Mouse (Mus musculus): ENCODE measurements at regions not wholly inside any gene's neighbourhood (a gene's known extent, or its start where the extent isn't known, plus 50 kb on each side); places are given as distances from the start of the nearest gene placed in this dataset.
A peak's percentile ranks its signal among the peaks of the same experiment; 100 is the strongest.

GRCm38 (mm10) chrX:47726285-47726684, 166.5 kb downstream of the Smarca1 start:
- no peak for DNase-seq

- peak; percentile 30 for DNase-seq
These were observed 189.7 kb downstream of the Smarca1 start for GRCm38 (mm10) chrX:47703080-47703479.

GRCm38 (mm10) chrX:47668778-47669177, 224.0 kb downstream of the Smarca1 start:
- DNase-seq: no peak

GRCm38 (mm10) chrX:47646523-47646922, 246.3 kb downstream of the Smarca1 start:
- no peak for DNase-seq

GRCm38 (mm10) chrX:47641191-47641590, 251.6 kb downstream of the Smarca1 start:
- no peak for DNase-seq

GRCm38 (mm10) chrX:47638831-47639316, 253.9 kb downstream of the Smarca1 start:
- DNase-seq: peak; percentile 6

GRCm38 (mm10) chrX:47622881-47623613, 269.7 kb downstream of the Smarca1 start:
- DNase-seq: no peak

- no peak for DNase-seq
These were observed 280.4 kb downstream of the Smarca1 start for GRCm38 (mm10) chrX:47612364-47612763.

Measured in kidney, postnatal 10 days (tissue).